Mouse (Mus musculus): ENCODE data around the gene Ccdc102a.

GRCm38 (mm10) chr8:94933918-94934317, 16.0 kb upstream of the Ccdc102a start:
- TF ChIP-seq CTCF (IDR thresholded peaks at IDR 0.05; ENCODE audit: borderline replicate concordance, extremely low read depth, insufficient read depth, insufficient read length) (no peak), POLR2A (IDR thresholded peaks at IDR 0.05; ENCODE audit: borderline replicate concordance, extremely low read depth, insufficient read depth, insufficient read length, poor library complexity, severe bottlenecking) (no peak)
